Mouse (Mus musculus) midbrain, embryonic 15.5 days (tissue): ENCODE results near the gene Pxn. TPM values are rescaled to one million over a fixed set of nuclear protein-coding genes. Genes with fewer than 3 reads are reported as not detected.

Experiments
- ATAC-seq: fragments of 200-750 bp; cut with Nextera tagmentation; replicated peaks from 2 replicates; pipeline ENCODE4 v1.8.0; 2017; ENCODE audit warnings: moderate TSS enrichment
- H3K27ac ChIP-seq: fragments of 300-500 bp; sonication (generic); 2 replicates; pipeline ENCODE4 v1.5.1; 2015; ENCODE audit warnings: mild to moderate bottlenecking, inconsistent platforms
- H3K27me3 ChIP-seq: fragments of 300-500 bp; sonication (generic); replicated peaks from 2 replicates; pipeline ENCODE4 v1.6.1; 2015; ENCODE audit warnings: inconsistent platforms
- H3K36me3 ChIP-seq: fragments of 300-500 bp; sonication (generic); replicated peaks from 2 replicates; pipeline ENCODE4 v1.6.1; 2015; ENCODE audit warnings: inconsistent platforms
- H3K4me1 ChIP-seq: fragments of 300-500 bp; sonication (generic); 2 replicates; pipeline ENCODE4 v1.6.1; 2015; ENCODE audit warnings: inconsistent platforms
- H3K4me2 ChIP-seq: fragments of 300-500 bp; sonication (generic); 2 replicates; pipeline ENCODE4 v1.6.1; 2015; ENCODE audit warnings: inconsistent platforms, mild to moderate bottlenecking, moderate library complexity
- H3K4me3 ChIP-seq: fragments of 300-500 bp; sonication (generic); 2 replicates; pipeline ENCODE4 v1.5.1; 2015; ENCODE audit warnings: mild to moderate bottlenecking, inconsistent platforms
- H3K9ac ChIP-seq: fragments of 300-500 bp; sonication (generic); 2 replicates; pipeline ENCODE4 v1.6.1; 2015; ENCODE audit warnings: mild to moderate bottlenecking, inconsistent platforms
- H3K9me3 ChIP-seq: fragments of 300-500 bp; sonication (generic); 2 replicates; pipeline ENCODE4 v1.6.1; 2016; ENCODE audit warnings: inconsistent platforms
- WGBS: fragments of 180-500 bp; shearing (Covaris S2); methylation state at CpG from one replicate; pipeline ENCODE4 v1.1.7; 2015; ENCODE audit warnings: mixed read lengths; 5-methylcytosine and 5-hydroxymethylcytosine counted together
- polyA plus RNA-seq: library from polyadenylated mRNA; unstranded; fragments of >200 nt; fragmentation: Nextera tagmentation; extraction: Ambion mirVana; gene quantifications from 2 replicates; pipeline ENCODE4 v1.2.1, GENCODE M21; 2015

Gene Pxn
- polyA plus RNA-seq, 1 experiment from 2014 or later, result 20.9 TPM

GRCm38 (mm10) chr5:115479561-115479960 is 26.9 kb upstream of the Pxn start:
- 40% methylated on average over 15 of the region's 15 CpGs for WGBS
- ATAC-seq, result no peak
- no peak overlapping the region for H3K27ac ChIP-seq
- no peak overlapping the region for H3K4me3 ChIP-seq
- peaks cover 32% of the 10 kb centered on the region for H3K4me1 ChIP-seq
- H3K4me2 ChIP-seq, result no peak overlapping the region
- no peak overlapping the region for H3K9ac ChIP-seq
- no peaks in the 10 kb centered on the region for H3K36me3 ChIP-seq
- no peaks in the 10 kb centered on the region for H3K9me3 ChIP-seq
- H3K27me3 ChIP-seq, result peaks cover 3% of the 10 kb centered on the region

DNA sequence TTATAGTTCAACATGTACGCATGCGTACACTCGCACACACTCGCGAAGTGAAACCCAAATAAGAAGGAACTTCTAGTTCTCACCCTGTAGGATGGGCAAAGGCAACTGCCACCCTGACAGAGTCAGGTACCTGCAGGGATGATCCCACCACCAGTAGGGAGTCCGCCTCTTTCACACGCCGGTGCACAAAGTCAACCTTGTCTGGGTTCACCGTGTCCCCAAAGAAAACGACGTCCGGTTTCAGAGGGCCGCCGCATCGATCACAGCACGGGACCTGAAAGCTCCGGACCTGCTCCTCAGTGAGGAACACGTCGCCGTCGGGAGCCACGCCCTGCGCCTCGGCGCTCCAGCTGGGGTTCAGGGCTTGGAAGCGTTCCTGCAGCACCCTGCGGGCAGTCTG is 26.4 kb upstream of the Pxn start:
- ATAC-seq, result no peak
- no peaks in the 10 kb centered on the region for H3K36me3 ChIP-seq
- no peak overlapping the region for H3K9ac ChIP-seq

DNA sequence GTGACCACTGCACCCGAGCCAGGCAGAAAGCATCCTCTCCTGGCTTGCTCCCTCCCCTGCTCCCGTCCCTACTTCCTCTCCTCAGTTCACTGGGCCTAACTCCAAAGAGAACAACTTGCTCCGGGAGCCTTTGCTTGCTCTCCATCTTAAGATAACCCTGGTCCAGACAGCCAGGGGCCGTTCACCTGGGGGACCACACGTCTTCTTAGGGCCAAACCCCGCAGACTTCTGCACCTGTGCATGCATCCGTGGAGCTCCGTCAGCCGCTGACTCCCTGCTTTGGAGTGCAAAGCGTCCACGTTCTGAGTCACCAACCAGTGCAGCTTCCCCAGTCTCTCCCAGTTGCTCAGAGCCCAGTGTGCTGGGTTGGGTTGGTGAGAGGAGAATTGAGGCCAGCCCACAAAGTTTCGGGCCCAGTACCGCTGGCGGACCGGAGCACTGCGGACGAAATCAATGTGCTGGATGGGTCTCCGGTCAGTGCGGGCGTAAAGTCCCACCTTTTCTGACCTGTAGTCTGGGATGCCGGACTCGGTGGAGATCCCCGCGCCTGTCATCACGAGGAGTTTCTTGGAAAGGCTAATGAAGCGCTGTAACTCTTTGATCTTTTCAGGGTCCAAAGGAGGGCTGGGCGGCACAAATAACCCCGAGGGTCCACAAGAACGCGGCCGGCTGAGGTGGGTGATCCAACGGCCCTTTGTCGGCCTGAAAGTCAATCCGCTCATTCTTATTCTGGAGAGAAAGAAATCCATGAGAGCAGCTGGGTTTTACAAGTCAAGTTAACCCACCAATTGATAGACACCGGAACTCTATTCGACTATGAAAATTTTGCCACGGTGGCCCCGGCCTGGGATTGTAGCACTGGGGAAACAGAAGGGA is 23.8 kb upstream of the Pxn start:
- peaks cover 3% of the 10 kb centered on the region for H3K27me3 ChIP-seq
- H3K9me3 ChIP-seq, result no peaks in the 10 kb centered on the region
- peak overlapping the region; percentile 48 for H3K4me2 ChIP-seq
- WGBS, result 26% methylated on average over 38 of the region's 38 CpGs
- H3K4me3 ChIP-seq, result peak overlapping the region; percentile 24
- H3K36me3 ChIP-seq, result no peaks in the 10 kb centered on the region
- no peak overlapping the region; the same call in 1 of the 2 replicates for H3K27ac ChIP-seq
- peaks cover 27% of the 10 kb centered on the region for H3K4me1 ChIP-seq
- peak overlapping the region; percentile 25; the same call in 1 of the 2 replicates for H3K9ac ChIP-seq
- no peak for ATAC-seq

More for the DNA sequence above, 26.4 kb upstream of the Pxn start:
- Histone ChIP-seq H3K27me3 (peaks cover 3% of the 10 kb centered on the region), H3K4me3 (peak overlapping the region; percentile 2), H3K27ac (no peak overlapping the region), H3K4me1 (peaks cover 37% of the 10 kb centered on the region), H3K9me3 (no peaks in the 10 kb centered on the region), H3K4me2 (peak overlapping the region; percentile 35)
- 24% methylated on average over 27 of the region's 27 CpGs for WGBS

DNA sequence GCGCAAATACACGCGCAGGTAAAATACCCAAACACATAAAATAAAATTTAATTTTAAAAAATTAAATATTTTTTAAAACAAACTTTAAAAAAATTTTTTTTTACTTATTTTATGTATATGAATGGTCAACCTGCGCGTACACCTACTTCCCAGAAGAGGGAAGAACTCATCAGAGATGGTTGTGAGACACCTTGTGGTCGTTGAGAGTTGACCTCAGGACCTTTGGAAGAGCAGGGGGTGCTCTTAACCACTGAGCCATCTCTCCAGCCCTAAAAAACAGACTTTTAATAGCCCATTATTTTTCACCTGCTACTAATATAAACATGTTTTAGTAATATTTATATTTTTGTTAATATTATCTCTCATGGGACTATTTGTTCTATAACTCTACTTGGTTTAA is 23.1 kb upstream of the Pxn start:
- Histone ChIP-seq H3K36me3 (no peaks in the 10 kb centered on the region), H3K9ac (no peak overlapping the region), H3K9me3 (no peaks in the 10 kb centered on the region), H3K4me1 (peaks cover 28% of the 10 kb centered on the region), H3K27ac (no peak overlapping the region), H3K4me3 (peak overlapping the region; percentile 24; the same call in 1 of the 2 replicates), H3K27me3 (peaks cover 3% of the 10 kb centered on the region), H3K4me2 (peak overlapping the region; percentile 48; the same call in 1 of the 2 replicates)
- 34% methylated on average over 6 of the region's 6 CpGs for WGBS
- ATAC-seq, result no peak

DNA sequence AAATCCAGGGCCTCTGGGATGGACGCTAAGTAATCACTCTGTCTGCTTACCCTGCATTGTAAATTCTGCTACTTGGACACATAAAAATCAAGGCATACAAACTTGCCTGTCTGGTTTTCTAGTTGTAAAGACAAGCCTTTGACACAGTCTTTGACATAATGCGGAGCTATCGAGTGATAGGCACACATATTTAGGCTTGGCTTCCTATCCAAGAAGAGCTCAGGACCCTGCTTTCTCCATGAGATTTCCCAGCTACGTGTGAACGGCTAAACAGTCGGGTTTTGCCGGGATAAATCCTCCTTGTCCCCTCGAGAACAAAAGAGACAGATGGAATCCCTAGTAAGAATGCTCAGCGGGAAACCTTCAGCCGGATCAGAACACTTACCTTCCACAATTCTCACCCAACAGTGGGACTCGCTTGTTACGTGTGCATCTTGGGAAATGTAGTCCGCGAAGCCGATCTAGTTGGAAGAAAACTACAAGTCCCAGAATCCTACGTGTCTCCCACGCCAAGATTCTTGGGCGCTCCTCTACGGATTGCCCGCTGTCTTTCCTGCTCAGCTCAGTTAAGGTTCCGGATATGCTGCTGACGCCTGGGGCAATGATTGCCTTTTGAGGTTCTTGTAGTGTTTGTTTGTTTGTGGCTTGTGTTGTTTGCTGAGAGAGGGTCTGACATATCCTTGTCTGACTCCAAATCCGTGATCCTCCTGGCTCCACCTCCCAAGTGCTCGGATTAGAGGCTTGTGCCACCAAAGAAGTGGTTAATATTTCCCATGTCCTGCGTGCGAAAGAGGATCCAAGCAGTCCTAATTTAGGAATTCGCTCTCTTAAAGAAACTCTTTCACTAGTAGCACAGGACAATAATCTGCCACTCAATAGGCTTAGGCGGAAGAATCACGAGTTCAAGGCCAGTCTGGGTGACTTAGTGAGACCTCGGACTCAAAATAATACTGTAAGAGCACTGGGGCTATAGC is 22.2 kb upstream of the Pxn start, which contains the start of gene Sirt4:
Gene Sirt4 (minus strand): TSS at position 779 of the 974 bp plus-strand sequence.
- peak within 1 kb of the TSS; percentile 70 for H3K4me2 ChIP-seq
- H3K9ac ChIP-seq, result peak within 1 kb of the TSS; percentile 59
- peaks cover 3% of the 10 kb centered on the region for H3K27me3 ChIP-seq
- H3K27ac ChIP-seq, result peak within 1 kb of the TSS; percentile 89
- WGBS, result 7% methylated on average over 30 of the region's 30 CpGs
- H3K4me1 ChIP-seq, result peaks cover 32% of the 10 kb centered on the region
- H3K9me3 ChIP-seq, result no peaks in the 10 kb centered on the region
- no peaks in the 10 kb centered on the region for H3K36me3 ChIP-seq
- ATAC-seq, result peak; percentile 89
- H3K4me3 ChIP-seq, result peak within 1 kb of the TSS; percentile 48

GRCm38 (mm10) chr5:115484996-115485395 is 21.5 kb upstream of the Pxn start:
- Histone ChIP-seq H3K27me3 (peaks cover 3% of the 10 kb centered on the region), H3K4me1 (peaks cover 35% of the 10 kb centered on the region), H3K9ac (peak overlapping the region; percentile 59; the same call in 1 of the 2 replicates), H3K4me2 (peak overlapping the region; percentile 70), H3K4me3 (peak overlapping the region; percentile 48), H3K36me3 (no peaks in the 10 kb centered on the region), H3K9me3 (no peaks in the 10 kb centered on the region), H3K27ac (peak overlapping the region; percentile 89; the same call in 1 of the 2 replicates)
- 74% methylated on average over 5 of the region's 5 CpGs for WGBS
- no peak for ATAC-seq

DNA sequence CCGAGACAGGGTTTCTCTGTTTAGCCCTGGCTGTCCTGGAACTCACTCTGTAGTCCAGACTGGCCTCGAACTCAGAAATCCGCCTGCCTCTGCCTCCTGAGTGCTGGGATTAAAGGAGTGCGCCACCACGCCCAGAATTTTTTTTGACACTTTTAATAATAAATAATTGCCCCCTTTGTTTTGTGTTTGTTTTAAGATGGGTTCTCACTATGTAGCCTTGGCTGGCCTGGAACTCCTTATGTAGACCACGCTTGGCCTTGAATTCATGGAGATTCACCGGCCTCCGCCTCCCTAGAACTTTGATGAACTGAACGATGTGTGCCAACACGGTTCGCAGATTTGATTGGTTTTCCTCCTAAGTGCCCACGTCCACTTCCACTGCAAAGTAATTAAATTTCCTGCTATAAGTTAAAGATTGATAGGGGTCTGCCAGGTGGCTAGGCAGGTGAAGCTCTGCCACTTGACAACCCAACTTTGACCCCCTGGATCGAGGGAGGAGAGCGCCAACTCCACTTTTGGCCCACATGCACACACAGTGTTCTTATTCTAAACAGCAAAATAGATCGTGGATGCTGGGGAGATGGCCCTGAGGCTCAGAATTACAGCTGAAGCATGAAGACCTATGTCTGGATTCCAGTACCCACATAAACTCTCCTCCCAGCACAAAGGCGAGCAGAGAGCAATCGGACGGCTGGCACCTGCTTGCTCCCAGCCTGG is 20.8 kb upstream of the Pxn start:
- ATAC-seq, result no peak
- Histone ChIP-seq H3K27me3 (peaks cover 3% of the 10 kb centered on the region), H3K4me2 (no peak overlapping the region), H3K4me1 (peaks cover 32% of the 10 kb centered on the region), H3K4me3 (no peak overlapping the region), H3K36me3 (no peaks in the 10 kb centered on the region), H3K9ac (no peak overlapping the region), H3K27ac (no peak overlapping the region), H3K9me3 (no peaks in the 10 kb centered on the region)
- 89% methylated on average over 18 of the region's 18 CpGs for WGBS

GRCm38 (mm10) chr5:115486726-115487125 is 19.8 kb upstream of the Pxn start:
- Histone ChIP-seq H3K9ac (no peak overlapping the region), H3K27ac (no peak overlapping the region), H3K27me3 (no peaks in the 10 kb centered on the region; the same call in 1 of the 2 replicates), H3K4me2 (no peak overlapping the region), H3K36me3 (no peaks in the 10 kb centered on the region), H3K4me3 (no peak overlapping the region), H3K9me3 (no peaks in the 10 kb centered on the region), H3K4me1 (peaks cover 41% of the 10 kb centered on the region)
- WGBS, result 47% methylated on average over 4 of the region's 4 CpGs
- ATAC-seq, result no peak

GRCm38 (mm10) chr5:115487353-115487752 is 19.1 kb upstream of the Pxn start:
- Histone ChIP-seq H3K9me3 (no peaks in the 10 kb centered on the region), H3K4me2 (no peak overlapping the region), H3K27ac (no peak overlapping the region), H3K9ac (no peak overlapping the region), H3K4me3 (no peak overlapping the region), H3K4me1 (peaks cover 44% of the 10 kb centered on the region), H3K27me3 (no peaks in the 10 kb centered on the region; the same call in 1 of the 2 replicates), H3K36me3 (no peaks in the 10 kb centered on the region)
- no peak for ATAC-seq
- 84% methylated on average over 8 of the region's 8 CpGs for WGBS

GRCm38 (mm10) chr5:115487942-115488580 is 18.4 kb upstream of the Pxn start:
- no peaks in the 10 kb centered on the region for H3K36me3 ChIP-seq
- H3K9me3 ChIP-seq, result no peaks in the 10 kb centered on the region
- H3K4me2 ChIP-seq, result 0 out of 2 replicates have a peak overlapping the region, but pooled peaks have one; percentile 87
- WGBS, result 77% methylated on average over 9 of the region's 9 CpGs
- no peak overlapping the region for H3K9ac ChIP-seq
- H3K4me3 ChIP-seq, result no peak overlapping the region
- ATAC-seq, result no peak
- H3K4me1 ChIP-seq, result peaks cover 37% of the 10 kb centered on the region
- no peaks in the 10 kb centered on the region for H3K27me3 ChIP-seq
- 0 out of 2 replicates have a peak overlapping the region, but pooled peaks have one; percentile 100 for H3K27ac ChIP-seq
